Mouse (Mus musculus) bone marrow macrophage, adult 2 months (primary cell): Measurements from ENCODE around the gene Msmb. TPM values are rescaled to one million over a fixed set of nuclear protein-coding genes. Genes with fewer than 3 reads are reported as not detected.

Experiments used
- H3K27ac ChIP-seq: 2 replicates; pipeline ENCODE4 v1.5.1; 2012; ENCODE audit warnings: low read depth, low read length; ENCODE audit not compliant: insufficient read depth
- H3K4me1 ChIP-seq: 2 replicates; pipeline ENCODE4 v1.6.1; 2012; ENCODE audit warnings: low read length; ENCODE audit not compliant: control insufficient read depth, insufficient read depth
- H3K4me3 ChIP-seq: 2 replicates; pipeline ENCODE4 v1.5.1; 2012; ENCODE audit warnings: mild to moderate bottlenecking, low read length, moderate library complexity; ENCODE audit not compliant: insufficient read depth
- CTCF ChIP-seq: IDR thresholded peaks from 2 replicates; pipeline ENCODE4 v1.5.1; 2012; ENCODE audit warnings: low read depth, mild to moderate bottlenecking, low read length, moderate library complexity
- POLR2A ChIP-seq: IDR thresholded peaks from 2 replicates; pipeline ENCODE4 v1.6.1; 2012; ENCODE audit warnings: mild to moderate bottlenecking, low read depth, low read length, borderline replicate concordance
- polyA plus RNA-seq: library from polyadenylated mRNA; stranded (reverse); fragments of >200 nt; gene quantifications from 2 replicates; pipeline ENCODE4 v1.2.4, GENCODE M21; 2012; ENCODE audit not compliant: missing spikeins, insufficient read depth, insufficient read length

The Msmb gene
- polyA plus RNA-seq, 1 experiment, result not detected

GRCm38 (mm10) chr14:32145809-32146511, 4.1 kb downstream of the Msmb start:
- Histone ChIP-seq H3K4me1 (no peaks in the 10 kb centered on the region), H3K4me3 (no peak overlapping the region), H3K27ac (no peak overlapping the region)
- TF ChIP-seq POLR2A (no peak), CTCF (no peak)

GRCm38 (mm10) chr14:32146578-32146977, 4.8 kb downstream of the Msmb start:
- TF ChIP-seq POLR2A (no peak), CTCF (no peak)
- Histone ChIP-seq H3K4me3 (no peak overlapping the region), H3K4me1 (no peaks in the 10 kb centered on the region), H3K27ac (no peak overlapping the region)

GRCm38 (mm10) chr14:32150872-32151271, 9.0 kb downstream of the Msmb start:
- TF ChIP-seq POLR2A, result no peak
- no peak for TF ChIP-seq CTCF

GRCm38 (mm10) chr14:32152243-32152965, 10.6 kb downstream of the Msmb start:
- Histone ChIP-seq H3K4me3 (no peak overlapping the region), H3K27ac (no peak overlapping the region), H3K4me1 (no peaks in the 10 kb centered on the region)
- TF ChIP-seq POLR2A (no peak), CTCF (no peak)

More at GRCm38 (mm10) chr14:32150872-32151271, 9.0 kb downstream of the Msmb start:
- Histone ChIP-seq H3K27ac (no peak overlapping the region), H3K4me3 (no peak overlapping the region), H3K4me1 (no peaks in the 10 kb centered on the region)

GRCm38 (mm10) chr14:32153156-32153555, 11.3 kb downstream of the Msmb start:
- TF ChIP-seq POLR2A, result no peak
- TF ChIP-seq CTCF, result no peak
- no peaks in the 10 kb centered on the region for H3K4me1 ChIP-seq
- H3K4me3 ChIP-seq, result no peak overlapping the region
- no peak overlapping the region for H3K27ac ChIP-seq

GRCm38 (mm10) chr14:32154758-32155157, 12.9 kb downstream of the Msmb start:
- no peak for TF ChIP-seq POLR2A
- TF ChIP-seq CTCF, result no peak
- Histone ChIP-seq H3K4me1 (no peaks in the 10 kb centered on the region), H3K4me3 (no peak overlapping the region), H3K27ac (no peak overlapping the region)

GRCm38 (mm10) chr14:32159150-32159670, 17.4 kb downstream of the Msmb start:
- Histone ChIP-seq H3K4me1 (peaks cover 23% of the 10 kb centered on the region), H3K4me3 (peak overlapping the region; percentile 93), H3K27ac (peak overlapping the region; percentile 86)
- TF ChIP-seq POLR2A (no peak), CTCF (no peak)

- peaks cover 28% of the 10 kb centered on the region for H3K4me1 ChIP-seq
- peak; percentile 21; the same call in 1 of the 2 replicates for TF ChIP-seq POLR2A
- TF ChIP-seq CTCF, result no peak
These were observed 17.9 kb downstream of the Msmb start, which contains the start of gene Ncoa4 for GRCm38 (mm10) chr14:32159690-32160246. Gene Ncoa4, plus strand, starts transcription at chr14:32159865.

GRCm38 (mm10) chr14:32160563-32160962, 18.7 kb downstream of the Msmb start:
- TF ChIP-seq CTCF (no peak), POLR2A (no peak)

More at GRCm38 (mm10) chr14:32159690-32160246, 17.9 kb downstream of the Msmb start, which contains the start of gene Ncoa4:
- H3K4me3 ChIP-seq, result peak within 1 kb of the TSS; percentile 93
- H3K27ac ChIP-seq, result peak within 1 kb of the TSS; percentile 86

More at GRCm38 (mm10) chr14:32160563-32160962, 18.7 kb downstream of the Msmb start:
- Histone ChIP-seq H3K4me3 (peak overlapping the region; percentile 93), H3K27ac (peak overlapping the region; percentile 82), H3K4me1 (peaks cover 32% of the 10 kb centered on the region)
